Mouse (Mus musculus): ENCODE measurements around the gene Cdk17. TPM values are rescaled to one million over a fixed set of nuclear protein-coding genes. Genes with fewer than 3 reads are reported as not detected.

Gene Cdk17
- polyA plus RNA-seq, 1 experiment from 2014 or later, result 61.1 TPM

DNA sequence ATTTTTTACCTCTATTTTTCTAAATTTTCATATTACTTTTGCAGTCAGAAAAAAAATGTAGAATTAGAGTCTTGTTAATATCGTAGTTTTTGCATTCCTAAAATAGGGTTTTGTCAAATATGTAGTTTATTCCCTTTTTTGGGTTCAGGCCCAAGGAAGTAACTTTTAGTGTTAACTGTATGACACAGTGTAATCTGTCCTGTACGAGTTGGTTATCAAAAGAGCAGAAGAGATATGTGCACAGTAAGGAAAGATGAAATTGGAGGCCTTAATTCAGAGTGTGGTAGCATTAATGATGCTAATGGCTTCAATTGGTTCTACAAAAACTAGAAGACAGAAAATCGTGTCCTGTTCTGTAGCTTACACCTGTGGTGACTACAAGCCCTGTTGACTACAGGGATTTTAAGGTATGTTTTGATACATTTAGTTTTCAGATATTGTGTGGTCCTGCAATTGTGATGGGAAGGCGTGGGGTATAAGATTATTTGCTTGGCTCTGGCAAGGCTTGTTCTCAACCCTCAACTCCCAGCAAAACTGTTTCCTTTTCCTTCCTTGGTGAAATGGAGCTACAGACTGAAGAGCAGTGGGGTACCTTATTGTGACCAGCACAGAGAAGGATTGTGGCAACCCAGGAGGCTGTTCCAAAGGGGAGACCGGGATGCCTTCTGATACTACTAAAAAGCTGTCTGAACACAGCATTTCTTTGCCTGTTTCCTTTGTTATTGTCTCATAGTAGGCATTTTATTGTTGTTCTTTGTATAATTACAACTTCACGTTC, 3.2 kb downstream of the Cdk17 start:
- Histone ChIP-seq H3K27me3 (ENCODE audit: control insufficient read depth, insufficient read depth, low read length) (no peaks in the 10 kb centered on the region), H3K9ac (0 out of 2 replicates have a peak overlapping the region, but pooled peaks have one; percentile 7), H3K4me2 (replicated peaks) (peak overlapping the region; percentile 15), H3K27ac (no peak overlapping the region), H3K4me3 (replicated peaks; ENCODE audit: low read length) (no peak overlapping the region), H3K9me3 (ENCODE audit: control insufficient read depth, low read length) (no peaks in the 10 kb centered on the region), H3K4me1 (replicated peaks; ENCODE audit: control insufficient read depth, insufficient read depth, low read length) (peaks cover 40% of the 10 kb centered on the region), H3K36me3 (replicated peaks; ENCODE audit: control insufficient read depth, insufficient read depth) (no peaks in the 10 kb centered on the region)
- 56% methylated on average over 6 of the region's 6 CpGs for WGBS
- ATAC-seq (ENCODE audit: low FRiP score), result no peak
- DNase-seq (ENCODE audit: low spot score), result no peak

DNA sequence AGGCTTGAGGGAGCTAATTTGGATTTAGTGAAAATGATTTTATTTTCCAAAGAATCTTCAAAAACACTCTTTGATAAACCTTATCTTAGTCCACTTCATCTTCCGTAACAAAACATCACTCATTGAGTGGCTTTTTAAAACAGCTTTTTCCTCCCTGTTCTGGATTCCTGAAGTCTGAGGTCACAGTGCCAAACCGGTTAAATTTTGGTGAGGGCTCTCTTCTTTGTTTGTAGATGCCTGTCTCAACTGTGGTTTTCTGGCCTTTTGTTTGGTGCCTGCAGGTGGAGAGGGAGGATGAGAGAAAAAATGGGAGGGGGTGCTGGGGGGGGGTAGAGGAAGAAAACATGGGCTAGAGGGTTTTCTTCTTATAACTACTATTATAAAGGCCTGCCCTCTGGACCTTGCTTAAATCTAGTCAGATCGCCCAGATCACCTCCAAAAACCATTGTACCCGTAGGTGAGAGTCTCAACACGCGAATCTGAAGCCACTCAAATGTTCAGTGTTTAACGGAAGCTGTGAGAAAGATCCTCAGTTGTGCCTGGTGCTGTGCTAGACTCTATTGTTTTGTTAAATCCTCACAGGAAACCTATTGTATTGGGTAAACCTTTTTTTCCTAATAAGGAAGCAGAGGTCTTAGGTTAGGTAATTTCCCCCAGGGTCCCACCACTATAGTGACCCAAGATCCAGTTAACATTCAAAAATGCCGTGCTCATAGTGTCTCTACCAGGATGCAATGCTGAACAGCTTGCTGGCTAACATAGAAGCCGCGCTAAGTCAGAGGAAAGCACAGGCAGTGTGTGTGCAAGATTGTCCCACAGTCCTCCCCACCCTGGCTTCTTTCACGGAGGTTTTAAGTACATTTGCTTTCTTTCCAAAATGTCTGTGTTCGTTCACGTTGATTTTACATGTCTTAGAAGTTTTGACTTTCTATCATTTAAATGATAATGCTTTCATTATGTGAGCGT, 5.0 kb downstream of the Cdk17 start:
- DNase-seq (ENCODE audit: low spot score), result no peak
- Histone ChIP-seq H3K27me3 (ENCODE audit: control insufficient read depth, insufficient read depth, low read length) (no peaks in the 10 kb centered on the region), H3K27ac (peak overlapping the region; percentile 66), H3K9ac (peak overlapping the region; percentile 46), H3K4me3 (replicated peaks; ENCODE audit: low read length) (no peak overlapping the region; the same call in 1 of the 2 replicates), H3K9me3 (ENCODE audit: control insufficient read depth, low read length) (no peaks in the 10 kb centered on the region), H3K36me3 (replicated peaks; ENCODE audit: control insufficient read depth, insufficient read depth) (no peaks in the 10 kb centered on the region), H3K4me2 (replicated peaks) (peak overlapping the region; percentile 44), H3K4me1 (replicated peaks; ENCODE audit: control insufficient read depth, insufficient read depth, low read length) (peaks cover 37% of the 10 kb centered on the region)
- 7% methylated on average over 14 of the region's 14 CpGs for WGBS
- ATAC-seq (ENCODE audit: low FRiP score), result no peak

DNA sequence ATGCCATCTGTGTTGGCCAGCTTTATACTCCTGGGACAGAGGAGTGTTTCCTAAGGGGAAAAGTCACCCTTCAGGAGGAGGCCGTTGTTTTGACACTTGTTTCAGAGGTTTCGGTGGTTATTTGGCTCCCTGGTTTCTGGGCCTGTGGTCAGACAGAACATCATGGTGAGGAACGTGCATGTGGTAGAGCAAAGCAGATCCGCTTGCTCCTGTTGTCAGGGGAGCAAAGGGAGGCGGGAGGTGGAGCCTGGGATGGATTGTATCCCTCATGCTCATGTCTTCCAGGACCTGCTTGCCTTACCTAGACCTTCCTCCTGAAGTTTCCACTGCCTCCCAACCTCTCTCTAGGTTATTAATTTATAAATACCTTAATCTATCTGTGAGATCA, 5.7 kb downstream of the Cdk17 start:
- no peaks in the 10 kb centered on the region for H3K36me3 ChIP-seq (replicated peaks; ENCODE audit: control insufficient read depth, insufficient read depth)
- H3K4me1 ChIP-seq (replicated peaks; ENCODE audit: control insufficient read depth, insufficient read depth, low read length), result peaks cover 37% of the 10 kb centered on the region
- 2% methylated on average over 5 of the region's 5 CpGs for WGBS
- no peaks in the 10 kb centered on the region for H3K9me3 ChIP-seq (ENCODE audit: control insufficient read depth, low read length)
- no peak overlapping the region for H3K27ac ChIP-seq
- H3K9ac ChIP-seq, result peak overlapping the region; percentile 46
- ATAC-seq (ENCODE audit: low FRiP score) (no peak), DNase-seq (ENCODE audit: low spot score) (no peak)
- H3K27me3 ChIP-seq (ENCODE audit: control insufficient read depth, insufficient read depth, low read length), result no peaks in the 10 kb centered on the region
- H3K4me2 ChIP-seq (replicated peaks), result peak overlapping the region; percentile 44
- no peak overlapping the region for H3K4me3 ChIP-seq (replicated peaks; ENCODE audit: low read length)

DNA sequence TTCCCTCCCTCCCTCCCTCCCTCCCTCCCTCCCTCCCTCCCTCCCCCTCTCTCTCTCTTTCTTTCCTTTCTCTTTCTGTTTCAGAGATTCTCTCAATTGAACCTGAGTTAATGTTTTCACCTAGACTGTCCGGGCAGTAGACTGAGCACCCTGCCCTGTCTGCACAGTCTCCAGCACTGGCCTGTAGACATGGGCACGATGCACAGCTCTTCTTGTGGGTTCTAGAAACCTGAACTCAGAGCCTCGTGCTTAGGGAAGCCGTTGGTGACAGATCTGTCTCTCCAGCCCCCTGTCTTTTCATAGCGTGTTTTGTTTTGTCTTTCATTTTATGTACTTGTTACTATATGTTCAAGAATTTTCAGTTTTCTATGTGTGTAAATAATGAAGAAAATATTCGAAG, 6.6 kb downstream of the Cdk17 start:
- 67% methylated on average over 6 of the region's 6 CpGs for WGBS
- no peaks in the 10 kb centered on the region for H3K36me3 ChIP-seq (replicated peaks; ENCODE audit: control insufficient read depth, insufficient read depth)
- H3K27me3 ChIP-seq (ENCODE audit: control insufficient read depth, insufficient read depth, low read length), result no peaks in the 10 kb centered on the region
- DNase-seq (ENCODE audit: low spot score) (no peak), ATAC-seq (ENCODE audit: low FRiP score) (no peak)
- H3K4me2 ChIP-seq (replicated peaks), result no peak overlapping the region
- no peak overlapping the region for H3K9ac ChIP-seq
- H3K4me3 ChIP-seq (replicated peaks; ENCODE audit: low read length), result no peak overlapping the region
- H3K4me1 ChIP-seq (replicated peaks; ENCODE audit: control insufficient read depth, insufficient read depth, low read length), result peaks cover 37% of the 10 kb centered on the region
- no peaks in the 10 kb centered on the region for H3K9me3 ChIP-seq (ENCODE audit: control insufficient read depth, low read length)
- H3K27ac ChIP-seq, result no peak overlapping the region

DNA sequence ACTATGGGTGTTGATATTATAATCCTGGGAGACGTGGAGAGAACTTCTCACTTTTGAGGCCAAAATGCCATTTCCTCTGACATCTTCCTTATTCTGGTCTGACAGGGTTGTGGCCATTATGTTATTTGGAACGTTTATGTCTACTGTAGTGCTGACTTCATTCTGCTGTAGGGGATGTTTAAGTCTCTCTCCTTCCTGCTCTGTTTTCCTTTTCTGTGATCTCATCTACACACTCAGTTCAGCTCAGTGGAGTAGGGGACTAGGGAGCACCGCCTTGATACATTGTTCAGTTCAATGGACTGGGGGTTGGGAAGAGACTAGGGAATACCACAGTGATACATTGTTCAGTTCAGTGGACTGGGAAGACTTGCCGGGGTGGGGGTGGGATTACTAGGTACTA, 7.4 kb downstream of the Cdk17 start:
- ATAC-seq (ENCODE audit: low FRiP score) (no peak), DNase-seq (ENCODE audit: low spot score) (no peak)
- WGBS, result 22% methylated on average over 4 of the region's 4 CpGs
- Histone ChIP-seq H3K4me2 (replicated peaks) (no peak overlapping the region), H3K9ac (no peak overlapping the region), H3K4me1 (replicated peaks; ENCODE audit: control insufficient read depth, insufficient read depth, low read length) (peaks cover 37% of the 10 kb centered on the region), H3K27me3 (ENCODE audit: control insufficient read depth, insufficient read depth, low read length) (no peaks in the 10 kb centered on the region), H3K36me3 (replicated peaks; ENCODE audit: control insufficient read depth, insufficient read depth) (no peaks in the 10 kb centered on the region), H3K4me3 (replicated peaks; ENCODE audit: low read length) (no peak overlapping the region), H3K27ac (no peak overlapping the region), H3K9me3 (ENCODE audit: control insufficient read depth, low read length) (no peaks in the 10 kb centered on the region)

DNA sequence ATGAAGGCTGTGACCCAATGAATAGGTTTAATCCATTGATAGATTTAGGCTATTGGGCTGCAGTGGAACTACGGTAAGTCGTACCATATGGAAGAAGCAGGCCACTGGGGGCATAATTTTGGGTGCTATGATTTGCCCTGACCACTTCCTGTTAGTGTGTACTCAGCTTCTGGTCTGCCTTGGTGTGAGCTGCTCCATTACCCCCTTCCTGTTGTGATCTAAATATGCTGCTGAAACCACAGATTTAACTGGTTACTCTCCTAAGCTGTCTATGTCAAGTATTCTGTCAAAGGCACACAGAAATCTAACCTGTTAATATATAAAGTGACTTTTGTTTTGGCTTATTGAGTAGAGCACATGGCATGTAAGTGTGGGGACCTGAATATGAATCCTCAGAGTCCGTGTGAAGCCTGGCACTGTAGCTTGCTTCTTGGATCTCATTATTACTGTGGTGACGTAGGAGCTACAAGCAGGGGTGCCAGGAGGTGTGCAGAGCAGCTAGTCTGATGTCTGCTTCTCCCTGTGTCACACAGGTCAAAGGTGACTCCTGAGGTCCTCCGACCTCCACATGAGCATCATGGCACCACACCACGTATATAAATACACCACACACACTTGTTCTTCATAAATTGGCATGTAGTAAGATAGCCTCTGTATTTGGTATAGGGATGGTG, 10.6 kb downstream of the Cdk17 start:
- Histone ChIP-seq H3K36me3 (replicated peaks; ENCODE audit: control insufficient read depth, insufficient read depth) (no peaks in the 10 kb centered on the region), H3K4me3 (replicated peaks; ENCODE audit: low read length) (no peak overlapping the region), H3K4me2 (replicated peaks) (no peak overlapping the region), H3K27me3 (ENCODE audit: control insufficient read depth, insufficient read depth, low read length) (no peaks in the 10 kb centered on the region), H3K27ac (no peak overlapping the region), H3K4me1 (replicated peaks; ENCODE audit: control insufficient read depth, insufficient read depth, low read length) (peaks cover 12% of the 10 kb centered on the region), H3K9ac (no peak overlapping the region), H3K9me3 (ENCODE audit: control insufficient read depth, low read length) (no peaks in the 10 kb centered on the region)
- ATAC-seq (ENCODE audit: low FRiP score) (no peak), DNase-seq (ENCODE audit: low spot score) (no peak)
- 69% methylated on average over 6 of the region's 6 CpGs for WGBS

DNA sequence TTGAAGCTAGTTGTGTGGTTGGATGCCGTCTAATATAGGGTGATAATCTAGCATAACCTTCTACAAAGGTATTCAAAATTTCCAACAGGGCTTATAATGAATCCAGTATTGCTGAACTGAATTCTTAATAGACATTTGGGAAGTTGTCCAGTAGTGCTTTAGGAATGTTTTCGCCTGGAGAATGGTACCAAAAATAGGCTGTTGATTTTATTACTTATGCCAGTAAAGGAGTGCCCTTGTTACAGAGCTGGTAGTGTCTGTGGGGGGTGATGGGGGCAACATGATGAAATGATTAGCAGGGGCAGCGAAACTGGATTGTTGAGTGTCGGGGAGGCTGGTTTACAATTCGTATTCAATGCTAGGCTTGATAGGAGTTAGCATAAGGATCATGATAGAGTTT, 16.8 kb downstream of the Cdk17 start:
- H3K4me1 ChIP-seq (replicated peaks; ENCODE audit: control insufficient read depth, insufficient read depth, low read length), result 0 out of 2 replicates have a peak, but pooled peaks cover 4% of the 10 kb centered on the region
- no peak overlapping the region for H3K27ac ChIP-seq
- H3K9me3 ChIP-seq (ENCODE audit: control insufficient read depth, low read length), result no peaks in the 10 kb centered on the region
- WGBS, result 86% methylated on average over 5 of the region's 5 CpGs
- H3K36me3 ChIP-seq (replicated peaks; ENCODE audit: control insufficient read depth, insufficient read depth), result no peaks in the 10 kb centered on the region
- DNase-seq (ENCODE audit: low spot score), result no peak
- no peaks in the 10 kb centered on the region for H3K27me3 ChIP-seq (ENCODE audit: control insufficient read depth, insufficient read depth, low read length)
- H3K9ac ChIP-seq, result no peak overlapping the region
- H3K4me2 ChIP-seq (replicated peaks), result no peak overlapping the region
- ATAC-seq (ENCODE audit: low FRiP score), result no peak
- no peak overlapping the region for H3K4me3 ChIP-seq (replicated peaks; ENCODE audit: low read length)

DNA sequence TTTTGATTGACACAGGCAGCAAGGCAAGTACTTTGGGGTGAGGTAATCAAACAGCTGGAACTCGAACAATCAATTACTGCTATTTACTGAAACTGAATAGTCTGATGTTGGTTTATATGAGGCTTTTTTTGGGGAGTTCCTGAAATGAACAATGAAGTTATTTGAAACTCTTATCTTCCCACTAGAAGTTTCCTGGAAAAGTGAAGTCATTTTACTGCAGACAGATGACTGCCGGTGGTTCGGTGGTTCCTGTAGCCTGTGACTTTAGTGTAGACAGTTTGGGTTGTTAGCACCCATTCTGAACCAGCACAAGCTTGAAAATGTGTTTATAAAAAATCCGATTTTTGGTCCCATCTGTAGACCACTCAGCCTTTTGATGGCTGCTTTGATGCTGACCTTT, 17.2 kb downstream of the Cdk17 start:
- ATAC-seq (ENCODE audit: low FRiP score), result no peak
- 0 out of 2 replicates have a peak, but pooled peaks cover 4% of the 10 kb centered on the region for H3K4me1 ChIP-seq (replicated peaks; ENCODE audit: control insufficient read depth, insufficient read depth, low read length)
- 82% methylated on average over 4 of the region's 4 CpGs for WGBS
- no peaks in the 10 kb centered on the region for H3K36me3 ChIP-seq (replicated peaks; ENCODE audit: control insufficient read depth, insufficient read depth)
- no peaks in the 10 kb centered on the region for H3K9me3 ChIP-seq (ENCODE audit: control insufficient read depth, low read length)
- no peaks in the 10 kb centered on the region for H3K27me3 ChIP-seq (ENCODE audit: control insufficient read depth, insufficient read depth, low read length)
- no peak for DNase-seq (ENCODE audit: low spot score)
- no peak overlapping the region for H3K27ac ChIP-seq
- H3K9ac ChIP-seq, result no peak overlapping the region
- no peak overlapping the region for H3K4me2 ChIP-seq (replicated peaks)
- H3K4me3 ChIP-seq (replicated peaks; ENCODE audit: low read length), result no peak overlapping the region

DNA sequence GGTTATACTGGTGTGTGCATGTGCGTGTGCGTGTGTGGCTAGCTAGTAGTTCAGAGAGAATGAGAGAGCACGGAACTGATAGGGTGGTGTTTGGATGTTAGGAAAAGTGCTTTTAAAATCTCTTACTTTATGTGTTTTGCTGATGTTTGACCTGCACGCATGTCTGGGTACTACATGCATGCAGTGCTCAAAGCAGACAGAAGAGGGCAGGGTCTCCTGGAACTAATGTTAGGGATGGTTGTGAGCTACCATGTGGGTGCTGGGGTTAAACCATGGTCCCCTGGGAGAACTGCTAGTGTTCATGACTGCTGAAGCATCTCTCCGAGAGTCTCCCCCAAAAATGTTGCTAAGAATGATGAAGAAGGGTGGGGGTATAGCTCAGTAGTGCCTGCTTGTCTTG, 18.0 kb downstream of the Cdk17 start:
- no peak for DNase-seq (ENCODE audit: low spot score)
- Histone ChIP-seq H3K4me3 (replicated peaks; ENCODE audit: low read length) (no peak overlapping the region), H3K4me2 (replicated peaks) (no peak overlapping the region), H3K27me3 (ENCODE audit: control insufficient read depth, insufficient read depth, low read length) (no peaks in the 10 kb centered on the region), H3K36me3 (replicated peaks; ENCODE audit: control insufficient read depth, insufficient read depth) (no peaks in the 10 kb centered on the region), H3K9me3 (ENCODE audit: control insufficient read depth, low read length) (no peaks in the 10 kb centered on the region), H3K4me1 (replicated peaks; ENCODE audit: control insufficient read depth, insufficient read depth, low read length) (0 out of 2 replicates have a peak, but pooled peaks cover 4% of the 10 kb centered on the region), H3K27ac (no peak overlapping the region), H3K9ac (no peak overlapping the region)
- no peak for ATAC-seq (ENCODE audit: low FRiP score)
- 98% methylated on average over 5 of the region's 5 CpGs for WGBS

All from hindbrain, embryonic 14.5 days (tissue).